Mouse (Mus musculus): Measurements from ENCODE around the gene Gse1.

DNA sequence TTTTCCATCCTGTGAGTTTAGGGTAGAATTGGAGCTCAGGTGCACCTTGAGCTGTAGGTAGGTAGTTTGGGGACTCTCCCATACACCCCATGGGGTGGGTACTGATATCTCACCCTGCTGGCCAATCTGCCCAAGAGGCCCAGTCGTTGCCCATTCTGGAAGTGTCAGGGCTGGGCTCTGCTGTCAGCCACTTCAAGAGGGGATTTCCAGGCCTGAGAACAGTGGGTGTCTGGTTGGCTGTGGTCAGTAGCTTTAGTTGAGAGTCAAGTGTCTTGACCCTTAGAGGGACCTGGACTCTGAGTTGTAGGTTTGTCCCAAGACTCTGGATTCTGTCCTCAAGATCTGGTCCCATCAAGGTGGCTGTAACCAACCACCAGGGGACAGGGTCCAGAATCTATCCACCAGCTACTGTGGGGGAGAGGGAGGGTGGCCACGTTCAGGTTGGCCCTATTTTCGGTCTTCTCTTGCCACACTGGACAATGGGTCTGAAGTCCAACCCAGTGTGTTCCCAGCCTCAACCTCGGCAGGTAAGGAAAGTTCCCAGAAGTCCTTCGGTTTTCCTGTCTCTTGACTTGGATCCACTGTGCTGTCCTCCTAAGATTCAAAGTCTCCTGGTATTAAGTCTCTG is 263.0 kb downstream of the Gse1 start:
- TF ChIP-seq CTCF (IDR thresholded peaks at IDR 0.05) (no peak), POLR2A (IDR thresholded peaks at IDR 0.05; ENCODE audit: insufficient read depth, low read depth, low read length) (no peak), EP300 (IDR thresholded peaks at IDR 0.05; ENCODE audit: insufficient read depth, low read depth, low read length) (no peak)

Data from heart, adult 2 months (tissue).